Comparison of ENCODE assay signal across 17 mouse cellular contexts in the genomic region with DNA sequence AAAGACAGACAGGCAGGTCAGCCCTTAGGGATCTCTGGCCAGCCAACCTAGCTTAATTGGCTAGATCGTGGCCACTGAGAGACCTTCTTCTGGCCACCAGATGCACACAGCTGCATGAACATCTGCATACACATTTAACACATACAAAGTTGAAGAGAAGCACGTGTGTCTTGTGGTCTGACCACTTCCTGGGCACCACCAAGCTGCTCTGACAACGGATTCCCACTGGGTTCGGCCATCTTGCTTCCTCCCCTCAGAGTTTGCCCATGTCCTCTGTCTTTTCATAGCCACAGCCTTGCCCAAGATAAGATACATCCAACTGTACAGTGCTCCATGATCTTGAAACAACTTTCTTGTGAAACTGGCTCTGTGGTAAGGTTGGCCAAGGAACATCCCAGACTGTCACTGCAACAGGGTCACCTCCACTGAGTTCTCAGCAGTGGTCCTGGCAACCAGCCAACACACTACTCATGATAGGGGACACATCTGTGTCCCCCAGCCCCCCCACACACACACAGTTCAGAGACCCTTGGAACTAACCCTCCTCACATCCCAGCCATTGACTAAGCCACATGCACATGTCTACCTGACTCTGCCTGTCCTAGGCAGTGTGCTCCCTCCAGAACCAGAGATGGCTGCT.
A peak's percentile ranks its signal among the peaks of the same experiment; 100 is the strongest.
DNase-seq lines count a peak whose midpoint lies in the region; ATAC-seq and TF ChIP-seq lines count a peak whose summit lies in the region.
"Had no signal": no experiment of that assay in that cellular context is flagged by ENCODE, and none has a peak within 500 bp of the region (broad histone marks: within the 10 kb centered on the region; RNA-seq: fewer than 3 reads in every experiment).

No protein-coding gene starts in this region.

- H3K4me1 ChIP-seq in kidney, embryonic 15.5 days, result peaks cover 14% of the 10 kb centered on the region
- H3K4me1 ChIP-seq in CH12.LX (ENCODE audit: control insufficient read depth in 1 of 2, insufficient read depth in 2 of 2), result peaks cover 0 to 4% of the 10 kb centered on the region in 2 experiments; a peak in 2 of 4 replicates
- H3K4me1 ChIP-seq in hindbrain, embryonic 12.5 days, result no peaks in the 10 kb centered on the region
- H3K4me1 ChIP-seq: embryonic facial prominence, embryonic 10.5 days had no signal

- TF ChIP-seq EP300 in CH12.LX (IDR thresholded peaks at IDR 0.05; ENCODE audit: low read length), result no peak

- in situ Hi-C loops in CH12.LX (cut with MboI; ENCODE audit: low pct_ligation_motif_present, low pct_unique_long_range_greater_than_20kb, low sequenced_read_pairs), result no loop called here

- peak; percentile 12 for DNase-seq in kidney, postnatal 10 days
- DNase-seq in CH12.LX (ENCODE audit: extremely low read depth), result peak; percentile 4
- DNase-seq in thymus, postnatal 10 days (ENCODE audit: low spot score in 2 of 2), result peak; percentile 64 to 76
- DNase-seq: adrenal gland, adult 2 months; cerebellum, adult 9-11 months; heart, adult 2 months; kidney, adult 11 months; lung, adult 2 months; right cerebral cortex, postnatal 4 days had no signal

- H3K4me2 ChIP-seq in kidney, embryonic 15.5 days, result no peak overlapping the region
- no peak overlapping the region for H3K4me2 ChIP-seq in CH12.LX (ENCODE audit: insufficient read depth, low read depth, poor library complexity, severe bottlenecking)
- no peak overlapping the region for H3K4me2 ChIP-seq in hindbrain, embryonic 12.5 days (replicated peaks)

- TF ChIP-seq RAD21 in CH12.LX (IDR thresholded peaks at IDR 0.05; ENCODE audit: low read depth, low read length), result no peak

- ATAC-seq in kidney, embryonic 15.5 days (replicated peaks; ENCODE audit: low FRiP score), result no peak
- ATAC-seq in megakaryocyte progenitor cell, adult 5-6 weeks (replicated peaks; ENCODE audit: poor library complexity), result peak; percentile 85
- no peak for ATAC-seq in erythroblast, adult 5-6 weeks (replicated peaks; ENCODE audit: low FRiP score, poor library complexity, severe bottlenecking)
- no peak for ATAC-seq in hindbrain, embryonic 12.5 days (ENCODE audit: low FRiP score)
- no peak for ATAC-seq in cerebellum, adult (ENCODE audit: insufficient number of reproducible peaks, low FRiP score, low TSS enrichment)

- no peaks in the 10 kb centered on the region for H3K27me3 ChIP-seq in kidney, embryonic 15.5 days
- peaks cover 44% of the 10 kb centered on the region for H3K27me3 ChIP-seq in CH12.LX (replicated peaks)
- H3K27me3 ChIP-seq in hindbrain, embryonic 12.5 days, result no peaks in the 10 kb centered on the region

- H3K36me3 ChIP-seq in kidney, embryonic 15.5 days, result no peaks in the 10 kb centered on the region
- no peaks in the 10 kb centered on the region for H3K36me3 ChIP-seq in CH12.LX (replicated peaks in 1 of 2; ENCODE audit: control insufficient read depth in 1 of 2, insufficient read depth in 1 of 2, low read length in 1 of 2)
- no peaks in the 10 kb centered on the region for H3K36me3 ChIP-seq in hindbrain, embryonic 12.5 days
- H3K36me3 ChIP-seq: embryonic facial prominence, embryonic 10.5 days had no signal

- no peak overlapping the region for H3K4me3 ChIP-seq in kidney, embryonic 15.5 days (replicated peaks)
- no peak overlapping the region for H3K4me3 ChIP-seq in CH12.LX (replicated peaks in 1 of 3; ENCODE audit: low read depth in 2 of 3, low read length in 2 of 3, poor library complexity in 1 of 3)
- no peak overlapping the region for H3K4me3 ChIP-seq in hindbrain, embryonic 12.5 days
- H3K4me3 ChIP-seq: embryonic facial prominence, embryonic 10.5 days; heart, adult 2 months; left cerebral cortex, adult 2 months had no signal

- no peaks in the 10 kb centered on the region for H3K9me3 ChIP-seq in kidney, embryonic 15.5 days (replicated peaks)
- peaks cover 7% of the 10 kb centered on the region for H3K9me3 ChIP-seq in CH12.LX (replicated peaks; ENCODE audit: low read length)
- H3K9me3 ChIP-seq in hindbrain, embryonic 12.5 days (replicated peaks), result no peaks in the 10 kb centered on the region
- H3K9me3 ChIP-seq: embryonic facial prominence, embryonic 10.5 days had no signal

- H3K79me2 ChIP-seq in CH12.LX (replicated peaks; ENCODE audit: control insufficient read depth, extremely low read depth, insufficient read depth, poor library complexity, severe bottlenecking), result no peaks in the 10 kb centered on the region

- WGBS in kidney, embryonic 15.5 days, result 89% methylated on average over 4 of the region's 4 CpGs
- WGBS in hindbrain, embryonic 12.5 days, result 88% methylated on average over 4 of the region's 4 CpGs

- no peak overlapping the region for H3K9ac ChIP-seq in kidney, embryonic 15.5 days
- H3K9ac ChIP-seq in CH12.LX (ENCODE audit: insufficient read depth, low read depth), result no peak overlapping the region
- no peak overlapping the region for H3K9ac ChIP-seq in hindbrain, embryonic 12.5 days

- no peak overlapping the region for H3K27ac ChIP-seq in kidney, embryonic 15.5 days
- H3K27ac ChIP-seq in CH12.LX (ENCODE audit: insufficient read depth, low read depth), result no peak overlapping the region
- H3K27ac ChIP-seq in hindbrain, embryonic 12.5 days, result no peak overlapping the region
- H3K27ac ChIP-seq: embryonic facial prominence, embryonic 10.5 days; heart, adult 2 months; left cerebral cortex, adult 2 months; stomach, postnatal 0 days had no signal

- TF ChIP-seq POLR2A in CH12.LX (IDR thresholded peaks at IDR 0.05; ENCODE audit: low read depth, low read length), result no peak

- no peak for TF ChIP-seq CTCF in CH12.LX (conservative IDR thresholded peaks at IDR 0.05 in 1 of 2, IDR thresholded peaks at IDR 0.05 in 1 of 2; ENCODE audit: low read depth in 2 of 2, low read length in 2 of 2)

- dilution Hi-C loops in CH12.LX (cut with MboI; ENCODE audit: extremely low pct_ligation_motif_present, extremely low pct_unique_long_range_greater_than_20kb, low sequenced_read_pairs), result no loop called here

TF ChIP-seq in CH12.LX, 34 proteins besides CTCF, POLR2A, EP300 and RAD21:
- TF ChIP-seq NRF1 (IDR thresholded peaks at IDR 0.05; ENCODE audit: low read depth, low read length) (no peak), UBTF (IDR thresholded peaks at IDR 0.05; ENCODE audit: low read depth, low read length) (no peak), GABPA (IDR thresholded peaks at IDR 0.05; ENCODE audit: insufficient replicate concordance, low read depth, low read length) (no peak), TCF12 (IDR thresholded peaks at IDR 0.05; ENCODE audit: low read depth, low read length) (no peak)

Comparison
In these comparisons a context has a peak if more than half of its experiments do, and no peak if none do; other contexts are left out.
1. DNase-seq: peak in every context shown above with its lines; median percentile 70 in thymus, postnatal 10 days; 12 in kidney, postnatal 10 days; 4 in CH12.LX.